Mouse (Mus musculus) embryonic fibroblast, embryonic 13.5 days (primary cell): ENCODE results near the gene Dnal4. TPM values are rescaled to one million over a fixed set of nuclear protein-coding genes. Genes with fewer than 3 reads are reported as not detected.

Source experiments
- H3K27ac ChIP-seq: 2 replicates; pipeline ENCODE4 v1.5.1; 2012; ENCODE audit warnings: low read length, control low read depth, inconsistent platforms; ENCODE audit not compliant: insufficient read depth
- H3K4me1 ChIP-seq: 2 replicates; pipeline ENCODE4 v1.6.1; 2011; ENCODE audit warnings: low read length; ENCODE audit not compliant: control insufficient read depth, insufficient read depth
- H3K4me3 ChIP-seq: 2 replicates; pipeline ENCODE4 v1.5.1; 2011; ENCODE audit warnings: mild to moderate bottlenecking, control low read depth, low read length; ENCODE audit not compliant: insufficient read depth
- CTCF ChIP-seq: IDR thresholded peaks from 2 replicates; pipeline ENCODE4 v1.5.1; 2011; ENCODE audit warnings: mild to moderate bottlenecking, control low read depth, low read length, moderate library complexity, borderline replicate concordance; ENCODE audit not compliant: insufficient read depth
- POLR2A ChIP-seq: IDR thresholded peaks from 2 replicates; pipeline ENCODE4 v1.6.1; 2011; ENCODE audit warnings: low read depth, mild to moderate bottlenecking, control low read depth, low read length, moderate library complexity
- polyA plus RNA-seq: library from polyadenylated mRNA; stranded (reverse); fragments of >200 nt; gene quantifications from 2 replicates; pipeline ENCODE4 v1.2.4, GENCODE M21; 2011; ENCODE audit warnings: low read depth; ENCODE audit not compliant: missing spikeins, insufficient read length

The Dnal4 gene
- polyA plus RNA-seq, 1 experiment: 25.2 TPM

GRCm38 (mm10) chr15:79752742-79753419, 24.8 kb downstream of the Dnal4 start:
- TF ChIP-seq CTCF (peak; percentile 92), POLR2A (no peak)
- Histone ChIP-seq H3K4me1 (no peaks in the 10 kb centered on the region), H3K27ac (no peak overlapping the region), H3K4me3 (no peak overlapping the region)

GRCm38 (mm10) chr15:79751772-79752171, 25.9 kb downstream of the Dnal4 start:
- no peak overlapping the region for H3K4me3 ChIP-seq
- TF ChIP-seq CTCF (no peak), POLR2A (no peak)
- H3K27ac ChIP-seq: no peak overlapping the region
- no peaks in the 10 kb centered on the region for H3K4me1 ChIP-seq

- Histone ChIP-seq H3K4me1 (no peaks in the 10 kb centered on the region), H3K4me3 (no peak overlapping the region), H3K27ac (no peak overlapping the region)
- TF ChIP-seq CTCF (no peak), POLR2A (no peak)
These were observed 27.4 kb downstream of the Dnal4 start for GRCm38 (mm10) chr15:79750266-79750665.

- Histone ChIP-seq H3K4me1 (no peaks in the 10 kb centered on the region), H3K27ac (no peak overlapping the region), H3K4me3 (no peak overlapping the region)
- TF ChIP-seq CTCF (no peak), POLR2A (no peak)
These were observed 28.5 kb downstream of the Dnal4 start for GRCm38 (mm10) chr15:79749162-79749561.

- TF ChIP-seq CTCF: no peak
- no peak for TF ChIP-seq POLR2A
- no peak overlapping the region for H3K4me3 ChIP-seq
- peaks cover 1% of the 10 kb centered on the region; the same call in 1 of the 2 replicates for H3K4me1 ChIP-seq
- H3K27ac ChIP-seq: no peak overlapping the region
These were observed 29.7 kb downstream of the Dnal4 start for GRCm38 (mm10) chr15:79747998-79748397.

- Histone ChIP-seq H3K27ac (no peak overlapping the region), H3K4me1 (peaks cover 5% of the 10 kb centered on the region; the same call in 1 of the 2 replicates)
- TF ChIP-seq CTCF: no peak
- no peak for TF ChIP-seq POLR2A
These were observed 31.8 kb downstream of the Dnal4 start for GRCm38 (mm10) chr15:79745883-79746282.

GRCm38 (mm10) chr15:79745312-79745711, 32.3 kb downstream of the Dnal4 start:
- TF ChIP-seq CTCF (no peak), POLR2A (no peak)
- Histone ChIP-seq H3K27ac (no peak overlapping the region), H3K4me3 (no peak overlapping the region), H3K4me1 (peaks cover 7% of the 10 kb centered on the region; the same call in 1 of the 2 replicates)

More at GRCm38 (mm10) chr15:79745883-79746282, 31.8 kb downstream of the Dnal4 start:
- H3K4me3 ChIP-seq: no peak overlapping the region

GRCm38 (mm10) chr15:79744742-79745141, 32.9 kb downstream of the Dnal4 start:
- H3K4me3 ChIP-seq: no peak overlapping the region
- TF ChIP-seq POLR2A (no peak), CTCF (no peak)
- H3K27ac ChIP-seq: no peak overlapping the region
- peaks cover 7% of the 10 kb centered on the region; the same call in 1 of the 2 replicates for H3K4me1 ChIP-seq

GRCm38 (mm10) chr15:79744001-79744400, 33.6 kb downstream of the Dnal4 start:
- TF ChIP-seq CTCF (no peak), POLR2A (no peak)
- H3K4me1 ChIP-seq: peaks cover 7% of the 10 kb centered on the region; the same call in 1 of the 2 replicates
- H3K4me3 ChIP-seq: no peak overlapping the region
- H3K27ac ChIP-seq: no peak overlapping the region

GRCm38 (mm10) chr15:79742706-79743023, 35.0 kb downstream of the Dnal4 start:
- Histone ChIP-seq H3K4me3 (peak overlapping the region; percentile 75), H3K27ac (no peak overlapping the region), H3K4me1 (peaks cover 7% of the 10 kb centered on the region; the same call in 1 of the 2 replicates)
- TF ChIP-seq POLR2A (no peak), CTCF (no peak)
